Mouse (Mus musculus) C2C12 (cell line): ENCODE data around the gene Cadm1.

Experiments used
- CEBPB ChIP-seq: IDR thresholded peaks from one replicate; pipeline ENCODE4 v1.6.1; 2011; ENCODE audit warnings: low read depth, mild to moderate bottlenecking, control low read depth, moderate library complexity
- CTCF ChIP-seq: IDR thresholded peaks from one replicate; pipeline ENCODE4 v1.5.1; 2011; ENCODE audit not compliant: control insufficient read depth, insufficient read depth, insufficient read length
- MAX ChIP-seq: IDR thresholded peaks from one replicate; pipeline ENCODE4 v1.6.1; 2011; ENCODE audit warnings: mild to moderate bottlenecking, control low read depth
- MYOD1 ChIP-seq: IDR thresholded peaks from one replicate; pipeline ENCODE4 v1.6.1; 2011; ENCODE audit warnings: low read depth; ENCODE audit not compliant: control insufficient read depth, insufficient read length
- MYOG ChIP-seq: IDR thresholded peaks from one replicate; pipeline ENCODE4 v1.6.1; 2011; ENCODE audit not compliant: control insufficient read depth, insufficient read length; ENCODE audit errors: extremely low read depth
- USF1 ChIP-seq: IDR thresholded peaks from one replicate; pipeline ENCODE4 v1.6.1; 2011; ENCODE audit warnings: low read depth, mild to moderate bottlenecking, control low read depth, moderate library complexity

DNA sequence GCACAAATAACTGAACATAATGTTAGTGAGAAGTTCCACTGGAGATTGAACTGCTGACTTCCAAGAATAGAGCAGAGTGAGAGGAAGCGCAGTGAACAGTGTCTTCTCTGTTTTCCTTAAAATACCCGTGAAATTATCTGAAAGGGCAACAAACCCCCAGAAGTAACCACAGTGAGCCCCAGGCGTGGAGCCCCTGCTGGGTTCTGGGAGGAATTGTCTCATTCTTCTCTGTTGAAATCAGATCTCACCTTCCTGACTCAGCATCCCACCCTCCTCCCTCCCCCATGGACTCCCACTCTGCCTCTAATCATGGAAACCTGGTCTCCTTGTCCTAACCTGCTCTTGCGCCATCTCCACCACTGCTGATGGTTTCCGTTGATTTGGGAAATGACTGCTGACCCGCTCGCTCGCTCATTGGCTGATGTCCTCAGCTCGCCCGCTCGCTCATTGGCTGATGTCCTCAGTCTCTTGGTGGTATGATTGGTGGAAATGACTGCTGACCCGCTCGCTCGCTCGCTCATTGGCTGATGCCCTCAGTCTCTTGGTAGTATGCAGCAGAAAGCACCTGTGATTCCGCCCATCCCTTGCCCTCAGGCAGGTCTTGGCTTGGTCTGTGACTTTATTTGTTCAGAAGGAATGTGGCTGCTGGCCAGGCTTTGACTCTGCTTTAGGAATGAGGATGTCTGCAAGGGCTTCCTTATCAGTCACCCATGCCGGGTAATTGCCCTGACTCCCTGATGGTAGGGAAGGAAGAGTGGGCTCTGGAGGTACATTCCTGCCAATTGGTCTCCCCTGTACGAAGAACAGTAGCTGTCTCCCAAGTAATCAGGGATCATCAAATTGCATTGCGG is 173.3 kb downstream of the Cadm1 start:
- TF ChIP-seq CTCF (no peak), CEBPB (no peak), MYOD1 (no peak), MAX (no peak), MYOG (no peak), USF1 (no peak)
